Mouse (Mus musculus): Measurements from ENCODE around the gene Cnpy2.

- TF ChIP-seq MAFK (IDR thresholded peaks at IDR 0.05; ENCODE audit: insufficient read depth, low read depth, low read length): no peak
- no peak for TF ChIP-seq HCFC1 (IDR thresholded peaks at IDR 0.05; ENCODE audit: borderline replicate concordance, insufficient read depth, low read length)
- TF ChIP-seq ZC3H11A (IDR thresholded peaks at IDR 0.05; ENCODE audit: borderline replicate concordance, low read depth, low read length): no peak
- no peak for TF ChIP-seq ZNF384 (IDR thresholded peaks at IDR 0.05; ENCODE audit: low read depth, low read length)
Measured at GRCm38 (mm10) chr10:128376455-128377211, 54.4 kb downstream of the Cnpy2 start, which contains the start of gene Ankrd52.

All from ES-E14 (cell line).